Mouse (Mus musculus) T-helper 17 cell (primary cell): ENCODE measurements at regions not wholly inside any gene's neighbourhood (a gene's known extent, or its start where the extent isn't known, plus 50 kb on each side); places are given as distances from the start of the nearest gene placed in this dataset.

Experiments used
- in situ Hi-C, 2 experiments: fragments of 300-600 bp; cut with MboI, MseI; formaldehyde crosslinking; loops; 1 replicate in 1 of 2; 2 replicates in 1 of 2; pipeline ENCODE4 v1.15.1; 2025; ENCODE audit warnings: high pct_unique_total_duplicates in 2 of 2

DNA sequence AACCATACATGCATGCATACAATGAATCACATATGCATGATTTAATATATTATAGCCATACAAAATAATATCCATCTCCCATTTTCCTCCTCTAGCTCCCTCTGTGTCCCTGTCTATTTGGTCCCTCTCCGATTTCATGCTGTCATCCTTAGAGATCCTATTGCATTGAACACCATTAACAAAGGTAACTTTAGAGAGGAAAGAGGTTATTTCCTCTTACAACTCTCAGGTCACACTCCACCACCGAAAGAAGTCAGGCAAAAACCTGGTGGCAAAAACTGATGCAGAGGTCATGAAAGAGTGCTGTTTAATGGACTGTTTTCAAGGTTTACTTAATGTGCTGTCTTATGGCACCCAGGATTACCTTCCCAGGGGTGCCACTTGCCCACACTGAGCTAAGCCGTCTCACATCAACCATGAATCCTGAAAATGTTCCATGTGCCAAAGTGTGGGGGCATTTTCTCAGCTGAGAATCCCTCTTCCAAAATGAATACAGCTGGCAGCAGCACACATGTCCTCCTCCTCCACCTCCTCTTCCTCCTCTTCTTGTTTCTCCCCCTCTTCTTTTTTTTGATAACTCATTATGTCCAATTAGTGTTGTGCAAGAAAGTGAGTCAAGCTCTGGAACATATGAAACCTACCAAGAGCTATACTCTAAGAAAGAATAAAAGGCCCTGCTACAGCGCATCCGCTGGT lies 212.4 kb downstream of the Efhb start:
- in situ Hi-C loops, result loop anchor here in 1 of 2 experiments (10.0 kb wide), 1 partner anchor 194 kb away; no protein-coding TSS in a partner anchor

GRCm38 (mm10) chr17:53248501-53248900 lies 214.6 kb downstream of the Efhb start:
- in situ Hi-C loops, result no loop called here

- in situ Hi-C loops, result no loop called here
Observed at GRCm38 (mm10) chr17:53247593-53248236, 215.4 kb downstream of the Efhb start.

- in situ Hi-C loops, result no loop called here
Observed at GRCm38 (mm10) chr17:53210416-53210772, 252.7 kb downstream of the Efhb start.

GRCm38 (mm10) chr17:53209720-53210415 lies 253.3 kb downstream of the Efhb start:
- in situ Hi-C loops, result no loop called here
